Mouse (Mus musculus): ENCODE measurements around the gene Spata17.

Gene Spata17

DNA sequence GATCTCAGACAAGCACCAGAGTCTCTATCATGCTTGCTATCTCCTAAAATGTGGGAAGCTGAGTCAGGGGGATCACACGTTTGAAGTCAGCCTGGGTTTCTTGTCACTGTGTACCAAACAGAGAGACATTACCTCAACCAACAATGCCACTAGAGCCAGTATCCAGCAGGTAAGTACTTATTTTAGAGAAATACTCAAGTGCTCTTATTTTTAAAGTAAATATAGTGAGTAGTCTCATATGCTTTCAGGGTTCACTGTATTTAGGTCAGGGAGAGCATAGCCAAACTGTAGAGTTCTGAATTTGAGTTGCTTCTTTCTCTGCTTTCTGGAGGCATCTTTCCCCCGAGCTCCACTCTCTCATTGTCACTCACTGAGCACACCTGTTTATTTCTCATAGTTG is 160.9 kb downstream of the Spata17 start:
- no peak for TF ChIP-seq GATA4 (IDR thresholded peaks at IDR 0.05; ENCODE audit: insufficient replicate concordance, low read length)

DNA sequence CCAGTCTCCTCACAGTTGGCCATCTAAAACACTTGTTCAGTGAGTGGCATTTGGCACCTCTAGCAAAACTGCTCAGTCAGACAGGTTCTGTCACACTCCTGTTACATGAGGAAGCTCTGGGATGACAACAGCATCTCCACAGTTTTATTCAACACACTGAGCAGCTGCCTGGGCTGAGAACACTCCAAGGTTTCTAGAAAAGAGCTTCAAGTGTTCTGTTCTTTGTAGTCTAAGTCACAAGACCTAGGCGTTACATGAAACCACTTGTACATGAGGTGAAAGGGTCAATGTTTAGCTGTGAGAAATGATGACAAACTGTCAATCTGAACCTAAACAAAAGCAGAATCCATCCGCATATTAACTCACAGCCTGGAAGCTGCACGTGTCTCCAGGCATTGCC is 161.4 kb downstream of the Spata17 start:
- TF ChIP-seq GATA4 (IDR thresholded peaks at IDR 0.05; ENCODE audit: insufficient replicate concordance, low read length): no peak

DNA sequence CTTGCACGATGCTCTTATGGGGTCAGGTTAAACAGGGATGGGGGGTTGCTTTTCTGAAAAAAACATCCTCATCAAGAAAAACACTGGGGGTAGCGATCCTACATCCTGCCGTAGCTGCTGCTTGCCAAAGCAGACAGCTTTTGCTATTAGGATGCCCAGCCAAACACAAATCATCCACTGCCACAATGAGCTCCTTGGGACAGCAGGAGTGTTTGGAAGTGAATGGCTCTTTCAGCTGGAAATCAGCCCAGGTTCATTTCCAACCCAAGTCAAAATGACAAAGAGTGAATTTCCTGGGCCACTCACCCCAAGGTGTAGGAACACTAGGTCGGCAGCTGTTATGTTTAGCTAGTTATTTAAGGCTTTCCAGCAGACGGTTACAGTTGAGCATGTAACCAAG is 162.7 kb downstream of the Spata17 start:
- TF ChIP-seq GATA4 (IDR thresholded peaks at IDR 0.05; ENCODE audit: insufficient replicate concordance, low read length): no peak

DNA sequence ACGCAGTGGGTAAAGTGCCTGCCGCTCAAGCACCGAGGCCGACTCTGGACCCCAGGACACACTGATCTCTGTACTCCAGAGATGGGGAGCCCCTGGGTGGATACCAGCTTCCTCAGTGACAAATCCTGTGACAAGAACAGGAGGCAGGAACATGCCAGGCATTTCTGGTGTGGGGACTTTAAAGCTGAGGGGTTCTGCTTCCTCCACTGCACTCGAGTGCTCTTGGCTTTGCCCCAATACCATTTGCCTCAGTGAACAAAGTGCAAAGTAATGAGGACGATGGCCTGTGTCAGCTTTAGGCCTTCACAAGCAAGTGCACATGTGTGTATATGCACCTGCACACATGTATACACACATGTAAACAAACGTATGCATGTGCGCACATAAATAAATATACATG is 164.0 kb downstream of the Spata17 start:
- TF ChIP-seq GATA4 (IDR thresholded peaks at IDR 0.05; ENCODE audit: insufficient replicate concordance, low read length): no peak

DNA sequence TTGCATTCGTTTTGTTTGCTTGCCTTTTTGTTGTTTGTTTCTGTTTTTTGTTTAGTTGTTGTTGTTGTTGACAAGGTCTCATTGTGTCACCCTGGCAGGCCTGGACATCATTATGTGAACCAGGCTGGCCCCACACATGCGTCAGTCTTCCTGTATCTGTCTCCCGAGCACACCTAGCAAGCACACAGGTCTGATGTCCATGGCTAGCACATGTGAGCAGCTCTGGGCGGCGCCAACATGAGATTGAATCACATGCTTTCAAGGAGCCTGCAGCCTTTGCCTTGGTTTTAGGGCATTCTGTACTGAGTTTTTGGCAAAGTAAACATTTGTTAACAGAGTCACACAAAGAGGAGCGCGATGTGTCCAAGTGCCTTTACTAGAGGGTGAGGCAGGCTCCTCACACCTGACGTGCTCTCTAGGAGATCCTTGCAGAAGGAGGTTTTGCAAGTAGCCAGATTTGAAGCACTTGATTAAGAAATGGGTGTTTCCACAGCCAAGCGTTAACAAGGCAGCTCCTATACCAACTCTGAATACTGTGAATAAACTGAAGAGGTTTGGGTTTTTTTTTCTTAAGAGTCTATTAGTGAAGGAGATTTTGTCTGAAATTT is 166.5 kb downstream of the Spata17 start:
- TF ChIP-seq GATA4 (IDR thresholded peaks at IDR 0.05; ENCODE audit: insufficient replicate concordance, low read length): no peak

DNA sequence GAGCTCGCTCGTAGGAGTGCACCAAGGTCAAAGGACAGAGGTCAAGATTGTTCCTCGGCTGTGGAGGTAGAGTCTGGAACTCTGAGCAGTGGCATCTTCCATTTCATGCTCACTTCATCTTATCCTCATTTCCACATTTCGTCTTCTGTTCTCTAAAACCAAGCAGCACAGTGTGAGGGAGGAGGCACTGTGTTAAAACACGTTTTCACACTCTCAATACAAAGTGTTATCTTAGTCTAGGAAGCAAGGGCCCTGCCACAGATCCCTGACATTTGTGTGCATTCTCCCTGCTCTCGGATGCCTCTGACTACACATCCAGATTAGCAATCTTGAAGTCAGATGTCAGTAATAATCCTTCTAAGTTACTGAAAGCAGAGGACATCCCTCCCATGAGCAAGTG is 170.5 kb downstream of the Spata17 start:
- no peak for TF ChIP-seq GATA4 (IDR thresholded peaks at IDR 0.05; ENCODE audit: insufficient replicate concordance, low read length)

DNA sequence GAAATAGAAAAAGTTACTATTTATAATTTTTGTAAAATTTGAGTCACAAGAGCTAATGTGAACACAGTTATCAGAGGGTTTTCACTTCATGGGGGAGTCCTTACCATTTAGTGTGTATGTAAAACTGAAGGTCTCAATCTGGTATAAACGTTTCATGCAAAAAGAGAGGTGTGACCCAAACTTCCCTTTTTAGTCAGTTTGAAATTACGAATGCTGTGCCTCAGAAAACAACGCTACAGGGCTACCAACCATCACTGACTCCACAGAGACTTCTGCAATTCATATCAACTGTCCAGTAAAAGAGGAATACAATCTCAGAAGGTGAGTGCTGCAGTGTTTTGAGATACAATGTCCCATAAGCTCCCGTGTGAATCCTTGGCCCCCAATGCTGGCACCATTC is 175.5 kb downstream of the Spata17 start:
- no peak for TF ChIP-seq GATA4 (IDR thresholded peaks at IDR 0.05; ENCODE audit: insufficient replicate concordance, low read length)

DNA sequence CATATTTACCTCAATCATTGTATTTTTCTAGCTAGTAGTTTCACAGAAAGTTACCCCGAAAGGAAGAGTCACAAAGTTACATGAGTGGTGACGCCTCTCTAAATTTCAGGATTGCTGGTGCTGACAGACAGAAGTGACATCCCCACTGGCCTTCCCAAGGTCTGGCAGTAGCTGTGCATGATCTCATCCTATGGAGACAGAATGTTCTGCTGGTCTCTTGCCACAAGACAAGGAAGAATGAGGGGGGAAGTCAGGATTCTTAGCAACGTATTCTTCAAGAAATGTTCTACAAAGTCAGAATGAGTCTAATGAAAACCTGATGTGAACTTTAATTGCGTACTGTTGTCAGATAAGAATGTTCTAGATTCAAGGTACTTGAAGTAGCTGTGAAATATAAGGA is 179.5 kb downstream of the Spata17 start:
- TF ChIP-seq GATA4 (IDR thresholded peaks at IDR 0.05; ENCODE audit: insufficient replicate concordance, low read length): no peak

DNA sequence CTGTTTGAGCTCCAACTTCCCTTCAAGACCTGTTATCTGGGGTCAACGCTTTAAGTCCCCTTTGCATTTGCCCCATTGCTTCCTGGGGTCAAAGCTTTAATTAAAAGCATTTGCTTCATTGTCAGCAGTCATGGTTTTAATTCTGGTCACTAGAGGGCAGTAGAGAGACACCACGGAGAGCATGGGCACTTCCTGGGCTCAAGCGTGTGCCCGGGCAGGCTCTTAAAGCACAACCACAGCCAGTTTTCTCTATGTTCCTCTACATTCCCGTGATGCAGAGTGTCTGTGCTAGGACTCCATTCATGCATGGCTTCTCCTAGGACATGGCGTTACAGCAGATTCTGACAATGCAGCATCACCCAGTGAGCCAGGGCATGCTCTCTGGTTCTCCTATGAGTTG is 183.5 kb downstream of the Spata17 start:
- TF ChIP-seq GATA4 (IDR thresholded peaks at IDR 0.05; ENCODE audit: insufficient replicate concordance, low read length): no peak

DNA sequence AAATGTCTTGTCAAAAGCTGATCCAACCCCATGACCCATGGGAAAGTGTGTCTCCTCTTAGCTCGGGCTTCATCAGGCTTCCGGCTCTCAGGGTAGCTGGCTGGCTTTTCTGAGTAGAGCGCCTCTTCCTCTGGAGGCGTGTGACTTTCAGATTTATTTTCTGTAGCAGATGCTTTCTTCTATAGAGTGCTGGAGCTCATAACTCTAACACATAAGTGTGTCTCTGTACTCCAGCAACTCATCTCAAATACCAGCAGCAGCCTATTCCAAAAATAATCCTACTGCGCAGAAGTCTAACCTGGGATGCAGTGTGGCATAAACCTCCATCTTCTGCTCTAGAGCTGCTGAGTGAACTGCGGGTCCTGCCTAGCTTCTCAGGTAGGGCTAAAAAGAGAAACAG is 186.4 kb downstream of the Spata17 start:
- TF ChIP-seq GATA4 (IDR thresholded peaks at IDR 0.05; ENCODE audit: insufficient replicate concordance, low read length): no peak

DNA sequence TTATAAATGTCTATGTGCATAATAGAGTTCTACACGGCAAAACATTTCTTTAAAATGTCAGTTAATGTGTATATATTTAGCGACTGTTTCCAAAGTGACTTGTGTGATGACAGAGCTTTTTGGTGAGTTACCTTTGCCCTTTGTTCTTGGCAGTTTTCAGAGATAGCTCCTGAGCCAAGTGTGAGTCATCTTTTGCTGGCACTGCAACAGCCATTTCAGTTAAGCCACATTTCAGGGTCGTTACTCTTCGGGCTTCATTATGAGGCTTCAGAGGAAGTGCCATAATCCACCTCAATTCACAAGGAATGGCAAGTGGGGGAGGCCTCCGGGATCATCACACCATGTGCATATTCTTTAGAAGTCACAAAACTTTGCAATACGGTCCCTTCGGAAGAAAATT is 195.3 kb downstream of the Spata17 start:
- TF ChIP-seq GATA4 (IDR thresholded peaks at IDR 0.05; ENCODE audit: insufficient replicate concordance, low read length): no peak

DNA sequence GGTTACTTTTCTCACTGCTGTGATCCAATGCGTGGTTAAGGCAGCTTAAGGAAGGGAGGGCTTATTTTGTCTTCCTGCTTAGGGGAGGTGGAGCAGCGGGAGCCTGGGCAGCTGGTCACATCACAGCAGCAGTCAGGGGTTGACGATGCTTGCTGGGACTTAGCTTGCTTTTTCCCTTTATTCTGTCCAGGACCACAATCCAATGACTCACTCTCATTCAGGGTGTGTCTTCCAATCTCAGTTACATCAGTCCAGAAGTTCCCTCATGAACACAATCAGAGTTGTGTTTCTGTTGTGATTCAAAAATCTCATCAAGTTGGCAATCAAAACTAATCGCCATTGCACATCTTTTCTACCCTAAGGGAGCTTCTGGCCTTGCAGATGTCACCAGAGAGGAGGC is 199.1 kb downstream of the Spata17 start:
- TF ChIP-seq GATA4 (IDR thresholded peaks at IDR 0.05; ENCODE audit: insufficient replicate concordance, low read length): no peak

DNA sequence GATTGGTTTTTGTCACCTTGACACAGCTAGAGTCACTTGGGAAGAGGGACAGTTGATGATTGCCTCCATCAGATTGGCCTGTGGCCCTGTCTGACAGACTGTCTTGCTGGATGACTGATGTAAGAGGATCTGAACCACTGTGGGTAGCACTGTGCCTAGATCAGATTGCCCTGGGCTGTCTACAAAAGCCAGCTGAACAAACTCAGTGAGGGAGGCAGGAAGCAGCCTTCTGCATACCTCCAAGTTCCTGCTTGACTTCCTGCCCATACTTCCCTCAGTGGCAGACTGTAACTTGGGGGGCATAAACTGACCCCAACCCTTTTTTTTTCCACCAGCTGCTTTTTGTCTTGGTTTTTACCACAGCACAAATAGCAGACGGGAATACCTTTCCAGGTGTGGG is 199.6 kb downstream of the Spata17 start:
- TF ChIP-seq GATA4 (IDR thresholded peaks at IDR 0.05; ENCODE audit: insufficient replicate concordance, low read length): no peak

DNA sequence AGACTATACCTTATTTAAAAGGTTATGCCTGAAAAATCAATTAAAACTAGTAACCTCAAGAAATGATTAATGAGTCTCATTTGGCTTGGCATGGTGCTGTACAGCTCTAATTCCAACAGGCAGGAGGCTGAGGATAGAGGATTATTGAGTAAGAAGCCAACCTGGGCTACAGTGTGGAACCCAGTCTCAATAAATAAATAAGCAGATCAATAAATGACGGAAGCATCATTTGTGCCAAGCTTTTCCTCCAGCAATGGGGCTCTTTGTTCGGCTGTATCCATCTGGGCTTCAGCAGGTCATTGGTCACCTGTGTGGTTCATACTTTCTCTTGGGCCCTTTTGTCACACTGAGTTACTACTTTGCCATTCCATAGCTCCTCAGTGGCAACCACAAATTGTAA is 201.1 kb downstream of the Spata17 start:
- no peak for TF ChIP-seq GATA4 (IDR thresholded peaks at IDR 0.05; ENCODE audit: insufficient replicate concordance, low read length)

DNA sequence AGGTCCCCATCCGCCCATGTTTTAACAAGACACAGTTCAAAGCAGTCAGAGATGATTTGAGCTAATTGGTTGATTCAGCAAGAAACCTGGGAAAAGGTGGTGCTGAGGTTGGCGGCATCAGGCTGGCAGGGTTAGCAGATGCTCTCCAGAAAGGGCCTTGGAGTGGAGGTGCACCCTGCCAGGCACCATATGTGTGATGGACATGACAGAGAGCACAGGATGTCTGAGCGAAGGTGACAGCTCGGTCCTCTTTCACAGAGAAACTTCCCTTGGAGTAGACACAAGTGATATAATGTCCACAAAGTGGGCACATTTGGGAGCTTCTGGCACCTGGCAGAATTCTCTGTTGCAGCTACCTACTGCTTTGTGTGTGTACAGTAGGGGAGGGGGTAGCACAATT is 203.7 kb downstream of the Spata17 start:
- no peak for TF ChIP-seq GATA4 (IDR thresholded peaks at IDR 0.05; ENCODE audit: insufficient replicate concordance, low read length)

DNA sequence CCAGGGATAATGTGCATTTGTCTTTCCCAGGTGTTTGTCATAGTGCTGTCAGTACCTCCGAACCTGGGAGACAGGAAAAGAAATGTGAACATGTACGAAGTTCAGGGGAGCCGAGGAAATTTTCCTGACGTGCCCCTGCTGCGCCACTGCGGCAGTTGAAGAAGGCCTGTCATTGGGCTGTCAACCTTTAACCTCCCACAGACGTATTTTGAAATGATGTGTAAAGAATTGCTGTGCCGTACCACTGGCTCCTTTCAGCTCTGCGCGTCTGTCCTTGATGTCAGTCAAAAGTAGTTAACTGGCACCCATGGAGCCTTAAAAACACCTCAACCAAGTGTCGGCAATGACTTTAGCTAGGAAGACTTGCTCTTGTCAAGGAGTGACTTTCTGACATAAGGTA is 205.2 kb downstream of the Spata17 start:
- no peak for TF ChIP-seq GATA4 (IDR thresholded peaks at IDR 0.05; ENCODE audit: insufficient replicate concordance, low read length)

DNA sequence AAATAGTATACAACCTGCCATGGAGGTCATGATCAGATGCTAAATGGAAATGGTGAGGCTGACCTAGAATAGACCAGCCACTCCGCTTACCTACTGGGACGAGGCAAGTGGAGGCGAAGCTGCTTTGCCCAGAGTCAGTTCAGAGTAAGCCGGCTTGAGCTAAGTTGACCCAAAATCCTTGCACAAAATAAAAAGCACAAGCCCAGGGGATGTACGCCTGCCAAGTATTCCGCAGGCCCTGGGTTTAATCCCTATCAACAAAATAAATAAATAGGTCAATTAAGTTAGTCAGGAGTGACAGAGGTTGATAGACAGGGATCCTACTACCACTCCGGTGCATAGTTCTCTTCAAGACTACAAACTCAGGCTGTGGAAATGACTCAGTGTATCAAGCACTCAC is 207.0 kb downstream of the Spata17 start:
- no peak for TF ChIP-seq GATA4 (IDR thresholded peaks at IDR 0.05; ENCODE audit: insufficient replicate concordance, low read length)
